Mouse (Mus musculus) kidney, adult 2 months (tissue): ENCODE data around the gene Tvp23b.

Source experiments
- CTCF ChIP-seq: fragments of 200-500 bp; conservative IDR thresholded peaks from 2 replicates; pipeline ENCODE4 v1.5.1; 2011; ENCODE audit warnings: low read depth, mild to moderate bottlenecking, control low read depth, low read length, moderate library complexity, mixed read lengths; ENCODE audit not compliant: insufficient read depth, insufficient read length
- POLR2A ChIP-seq: fragments of 200-500 bp; IDR thresholded peaks from one replicate; pipeline ENCODE4 v1.6.1; 2011; ENCODE audit warnings: low read depth, low read length, control low read depth

DNA sequence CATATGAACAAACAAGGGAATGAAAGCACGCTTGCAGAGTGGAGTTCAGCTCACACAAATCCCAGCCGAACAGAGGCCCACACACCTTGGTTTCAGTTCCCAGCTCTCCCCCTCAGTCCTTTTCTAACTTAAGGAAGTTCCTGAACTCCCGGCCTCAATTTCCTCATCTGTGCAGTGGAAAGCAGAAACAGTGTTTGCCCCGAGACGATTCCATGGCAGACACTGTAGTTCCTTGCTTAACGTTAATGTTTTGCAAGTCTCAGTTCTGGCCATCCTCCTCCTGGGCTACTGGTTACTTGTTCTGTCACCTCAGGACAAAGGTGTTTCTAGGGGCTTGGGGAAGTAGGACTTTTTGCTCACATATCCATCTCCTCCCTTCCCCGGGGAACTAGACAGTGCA is 12.6 kb upstream of the Tvp23b start:
- TF ChIP-seq POLR2A (no peak), CTCF (no peak)
